Mouse (Mus musculus): ENCODE results near the gene Gng8.

Gene Gng8

GRCm38 (mm10) chr7:16907842-16908241, 16.3 kb downstream of the Gng8 start:
- DNase-seq (ENCODE audit: low spot score in 2 of 2) = no peak

DNA sequence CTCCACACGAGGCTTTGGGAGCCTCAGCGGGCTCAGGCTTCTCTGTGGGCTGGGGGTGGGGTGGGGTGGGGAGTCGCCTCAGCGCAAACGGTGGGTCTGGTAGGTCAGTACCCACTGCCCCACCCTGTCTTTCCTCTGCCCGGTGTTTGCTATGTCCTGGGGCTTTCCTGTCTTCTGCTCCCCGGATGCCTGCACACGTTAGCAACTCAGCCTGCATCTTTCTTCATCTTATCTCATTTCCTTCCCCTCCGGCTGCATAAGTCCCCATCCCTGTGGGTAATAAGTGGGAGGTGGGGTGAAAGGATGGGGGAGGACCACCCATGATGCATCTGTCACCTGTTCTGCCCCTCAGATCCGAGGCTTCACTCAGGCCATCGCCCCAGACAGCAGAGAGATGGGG, 16.8 kb downstream of the Gng8 start:
- no peak for DNase-seq (ENCODE audit: low spot score in 2 of 2)

- DNase-seq (ENCODE audit: low spot score in 2 of 2) = no peak
Observed at GRCm38 (mm10) chr7:16908859-16909258, 17.3 kb downstream of the Gng8 start.

DNA sequence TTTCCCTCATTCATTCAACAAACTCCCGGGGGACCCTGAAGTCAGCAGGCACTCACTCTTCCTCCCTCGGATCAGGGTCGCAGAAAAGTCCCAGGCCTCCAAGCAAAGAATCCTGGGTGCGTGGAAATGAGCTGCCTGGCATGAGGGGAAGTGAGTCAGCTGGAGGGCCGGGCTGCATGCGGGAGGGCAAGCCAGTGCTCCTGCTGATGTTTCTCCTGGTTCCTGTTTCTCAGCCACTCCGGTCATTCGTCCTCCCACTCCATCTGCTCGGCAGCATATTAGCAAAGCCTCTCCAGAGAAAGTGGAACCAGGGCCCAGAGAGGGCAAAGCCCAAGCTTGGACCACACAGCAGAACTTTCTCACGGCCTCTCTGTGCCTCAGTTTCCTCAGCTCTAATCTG, 18.3 kb downstream of the Gng8 start:
- no peak for DNase-seq (ENCODE audit: low spot score in 2 of 2)

DNA sequence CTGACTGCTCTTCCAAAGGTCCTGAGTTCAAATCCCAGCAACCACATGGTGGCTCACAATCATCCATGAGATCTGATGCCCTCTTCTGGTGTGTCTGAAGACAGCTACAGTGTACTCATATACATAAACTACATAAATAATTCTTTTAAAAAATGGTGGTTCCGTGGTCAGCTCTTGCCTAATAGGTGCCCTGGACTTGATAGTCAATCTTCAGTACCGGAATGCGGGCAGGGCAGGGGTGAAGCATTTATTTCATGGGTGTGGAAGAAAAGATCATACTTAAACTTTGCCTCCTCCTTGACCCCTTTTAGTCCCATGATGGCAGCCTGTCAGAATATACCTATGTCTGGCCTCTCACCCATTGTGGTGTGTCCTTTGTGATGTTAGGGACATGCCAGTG, 20.3 kb downstream of the Gng8 start:
- no peak for DNase-seq (ENCODE audit: low spot score in 2 of 2)

- no peak for DNase-seq (ENCODE audit: low spot score in 2 of 2)
Observed at GRCm38 (mm10) chr7:16912360-16912759, 20.8 kb downstream of the Gng8 start.

- DNase-seq (ENCODE audit: low spot score in 2 of 2) = peak in 1 of 2 experiments; percentile 78
Observed at GRCm38 (mm10) chr7:16913806-16914452, 22.3 kb downstream of the Gng8 start.

DNA sequence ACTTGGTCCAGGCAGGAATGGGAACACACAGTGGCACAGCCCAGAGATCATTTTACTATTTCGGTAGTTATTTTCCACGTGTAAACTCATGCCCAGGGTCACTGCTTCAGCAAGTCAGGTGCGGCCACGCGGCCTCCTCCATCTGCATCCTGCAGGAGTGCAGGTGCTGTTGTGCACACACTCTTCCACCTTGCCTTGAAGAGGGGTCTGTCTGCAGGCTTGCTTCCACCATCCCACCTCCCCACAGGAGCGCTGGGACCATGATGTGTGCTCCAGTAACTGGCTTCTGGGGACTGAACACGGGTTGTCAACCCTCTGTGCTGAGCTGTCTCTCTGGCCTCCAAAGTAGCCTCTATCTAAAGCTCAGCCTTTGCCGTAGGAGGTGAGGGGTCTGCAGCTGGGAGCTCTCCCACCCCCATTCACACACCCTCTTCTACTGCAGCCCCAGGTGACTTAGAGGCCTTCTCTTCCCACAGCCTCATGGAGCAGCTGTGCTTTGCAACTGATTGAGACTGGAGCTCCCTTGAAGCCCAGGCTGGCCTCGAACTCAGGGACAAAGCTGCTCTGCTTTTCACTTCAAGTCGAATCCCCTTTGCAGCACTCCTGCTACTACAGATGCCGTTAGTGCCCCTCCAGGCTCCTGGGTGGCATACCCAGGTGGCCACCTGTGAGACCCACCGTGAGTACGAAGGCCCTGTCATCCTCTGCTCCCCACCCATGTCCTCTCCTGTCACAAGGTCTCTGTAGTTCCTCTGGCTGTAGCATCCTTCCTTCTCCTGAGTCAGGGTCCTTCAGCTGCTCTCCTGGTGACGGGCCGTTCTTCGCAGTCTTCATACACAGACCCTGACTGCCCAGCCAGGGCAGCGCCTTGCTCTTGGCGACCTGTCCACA, 23.1 kb downstream of the Gng8 start:
- DNase-seq (ENCODE audit: low spot score in 2 of 2) = no peak

DNA sequence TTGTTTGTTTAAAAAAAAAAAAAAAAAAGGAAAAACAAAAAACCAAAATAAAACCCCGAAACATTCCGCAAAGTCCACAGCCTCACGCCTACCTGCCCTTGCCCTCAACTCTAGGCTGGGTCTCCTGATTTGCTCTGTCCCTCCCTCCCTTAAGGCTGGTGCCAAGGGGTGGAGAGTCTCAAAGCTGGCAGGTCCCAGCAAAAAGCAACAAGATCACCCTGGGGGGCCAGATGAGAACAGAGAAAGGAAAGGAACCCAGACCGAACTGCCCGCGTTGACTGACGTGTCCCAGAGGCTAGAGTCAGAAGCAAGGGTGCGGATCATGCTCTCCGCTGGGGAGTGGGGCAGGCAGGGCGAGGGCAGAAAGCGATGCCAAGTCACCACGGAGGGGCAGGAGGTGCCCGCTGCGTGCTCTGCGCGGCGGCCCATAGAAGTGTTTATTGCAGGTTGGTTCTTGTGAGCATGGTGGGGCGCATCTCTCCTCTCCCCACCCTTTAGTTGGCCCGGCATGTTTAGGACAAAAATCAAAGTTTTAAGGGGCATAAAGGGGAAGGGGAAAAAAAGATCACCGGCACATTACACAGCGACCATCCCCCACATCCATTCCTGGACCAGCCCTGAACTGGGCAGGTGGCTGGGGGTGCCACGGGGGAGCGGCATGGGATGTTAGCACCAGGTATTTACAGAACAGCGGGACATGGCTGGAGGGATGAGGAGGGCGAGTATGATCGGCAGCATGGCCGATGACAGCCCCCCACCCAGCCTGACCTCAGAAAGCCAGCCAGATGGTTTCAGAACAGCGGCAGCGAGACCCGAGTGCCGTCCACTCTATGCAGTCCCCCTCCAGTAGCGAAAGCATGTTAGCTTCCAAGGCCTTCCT, 24.1 kb downstream of the Gng8 start:
- no peak for DNase-seq (ENCODE audit: low spot score in 2 of 2)

DNA sequence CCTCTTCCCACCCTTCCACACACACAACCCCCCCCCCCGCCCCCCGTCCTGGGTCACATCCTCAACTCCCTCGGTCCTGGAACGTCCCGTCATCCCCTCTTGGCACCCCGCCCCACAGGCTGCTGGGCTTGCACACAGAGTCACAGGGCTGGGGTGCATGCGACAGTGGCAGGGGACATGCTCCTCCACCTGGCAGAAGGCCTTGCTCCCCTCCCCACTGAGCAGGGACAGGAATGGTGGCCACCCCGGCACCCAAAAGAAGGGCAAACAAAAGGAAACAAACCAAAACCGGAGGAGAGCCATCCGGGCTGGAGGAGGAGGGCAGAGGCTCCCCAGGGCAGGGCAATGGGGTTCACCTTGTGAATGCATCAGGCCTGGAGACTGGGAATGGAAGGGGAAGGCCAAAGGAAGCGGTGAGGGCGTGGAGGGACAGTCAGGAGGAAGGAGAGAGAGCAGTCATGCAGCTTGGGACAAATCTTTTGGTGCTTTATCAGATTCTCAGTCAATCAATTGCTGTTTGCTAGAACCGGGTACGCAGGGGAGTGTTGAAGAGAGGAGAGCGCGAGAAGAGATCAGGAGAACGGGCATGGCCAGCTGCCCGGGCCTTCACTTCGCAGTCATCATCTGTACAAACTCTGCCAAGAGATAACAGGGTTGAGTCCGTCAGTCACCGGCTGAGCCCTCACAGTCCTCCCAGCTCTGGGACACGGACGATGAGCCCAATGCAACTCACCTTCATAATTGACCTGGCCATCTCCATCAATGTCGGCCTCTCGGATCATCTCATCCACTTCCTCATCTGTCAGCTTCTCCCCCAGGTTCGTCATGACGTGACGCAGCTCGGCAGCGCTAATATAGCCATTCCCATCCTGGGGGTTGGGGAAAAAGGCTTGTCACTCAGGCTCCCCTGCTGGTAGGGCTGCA, 25.0 kb downstream of the Gng8 start:
- DNase-seq (ENCODE audit: low spot score in 2 of 2) = no peak

- no peak for DNase-seq (ENCODE audit: low spot score in 2 of 2)
Observed at GRCm38 (mm10) chr7:16917447-16917846, 25.9 kb downstream of the Gng8 start.

DNA sequence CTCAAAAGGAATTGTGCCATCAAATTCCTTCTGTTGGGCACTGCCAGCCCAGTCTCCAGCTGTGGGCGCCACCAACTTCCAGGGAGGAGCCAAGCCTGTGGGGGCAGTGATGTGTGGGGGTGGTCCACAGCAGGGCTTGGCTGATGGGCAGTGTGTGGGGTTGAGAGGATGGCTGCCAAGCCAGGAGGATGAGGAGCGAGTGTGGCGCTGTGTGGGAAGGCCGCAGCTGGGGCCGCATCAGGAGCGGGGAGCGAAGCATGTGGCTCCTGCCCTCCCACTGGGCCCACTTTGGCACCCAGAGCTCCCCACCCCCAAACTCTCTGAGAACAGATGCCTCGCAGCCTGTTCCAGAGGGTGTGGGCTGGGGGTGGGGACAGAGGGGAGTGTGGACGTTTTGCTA, 26.4 kb downstream of the Gng8 start:
- no peak for DNase-seq (ENCODE audit: low spot score in 2 of 2)

GRCm38 (mm10) chr7:16918670-16919069, 27.1 kb downstream of the Gng8 start:
- no peak for DNase-seq (ENCODE audit: low spot score in 2 of 2)

DNA sequence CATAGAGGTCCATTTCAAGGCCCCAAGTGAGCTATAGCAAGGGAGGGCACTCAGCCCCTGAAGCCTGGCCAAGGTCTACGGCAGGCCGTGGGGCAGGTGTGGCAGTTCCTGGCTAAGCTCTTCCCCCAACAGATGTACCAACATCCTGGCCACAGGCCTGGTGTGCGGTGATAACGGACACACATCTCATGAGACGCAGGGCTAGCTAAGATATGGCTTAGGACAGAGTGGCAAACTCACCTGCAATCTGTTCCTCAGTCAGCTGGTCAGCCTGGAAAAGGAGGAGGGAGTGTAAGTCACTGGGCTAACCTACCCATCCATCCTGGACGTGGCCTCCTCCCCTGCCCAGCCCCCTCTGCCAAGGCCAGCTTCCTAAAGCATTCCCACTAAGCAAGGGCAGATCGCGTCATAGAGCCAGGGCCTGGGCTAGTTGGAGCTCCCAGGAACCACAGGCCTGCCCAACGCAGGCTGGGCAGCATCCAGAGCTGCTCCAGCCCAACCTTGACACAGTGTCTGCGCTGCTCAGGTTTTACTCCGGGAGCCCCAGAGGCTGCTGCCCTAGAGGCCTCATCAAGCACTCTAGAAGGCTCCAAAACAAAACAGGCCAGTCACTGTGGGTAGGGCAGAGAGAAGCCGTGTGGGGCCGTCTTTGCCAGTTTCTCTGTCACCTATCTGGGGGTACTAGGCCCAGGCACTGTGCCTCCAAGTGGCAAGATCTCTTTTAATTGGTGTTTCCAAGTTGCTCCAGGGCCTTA, 28.0 kb downstream of the Gng8 start:
- no peak for DNase-seq (ENCODE audit: low spot score in 2 of 2)

- DNase-seq (ENCODE audit: low spot score in 2 of 2) = no peak
Observed at GRCm38 (mm10) chr7:16920150-16920579, 28.6 kb downstream of the Gng8 start.

DNA sequence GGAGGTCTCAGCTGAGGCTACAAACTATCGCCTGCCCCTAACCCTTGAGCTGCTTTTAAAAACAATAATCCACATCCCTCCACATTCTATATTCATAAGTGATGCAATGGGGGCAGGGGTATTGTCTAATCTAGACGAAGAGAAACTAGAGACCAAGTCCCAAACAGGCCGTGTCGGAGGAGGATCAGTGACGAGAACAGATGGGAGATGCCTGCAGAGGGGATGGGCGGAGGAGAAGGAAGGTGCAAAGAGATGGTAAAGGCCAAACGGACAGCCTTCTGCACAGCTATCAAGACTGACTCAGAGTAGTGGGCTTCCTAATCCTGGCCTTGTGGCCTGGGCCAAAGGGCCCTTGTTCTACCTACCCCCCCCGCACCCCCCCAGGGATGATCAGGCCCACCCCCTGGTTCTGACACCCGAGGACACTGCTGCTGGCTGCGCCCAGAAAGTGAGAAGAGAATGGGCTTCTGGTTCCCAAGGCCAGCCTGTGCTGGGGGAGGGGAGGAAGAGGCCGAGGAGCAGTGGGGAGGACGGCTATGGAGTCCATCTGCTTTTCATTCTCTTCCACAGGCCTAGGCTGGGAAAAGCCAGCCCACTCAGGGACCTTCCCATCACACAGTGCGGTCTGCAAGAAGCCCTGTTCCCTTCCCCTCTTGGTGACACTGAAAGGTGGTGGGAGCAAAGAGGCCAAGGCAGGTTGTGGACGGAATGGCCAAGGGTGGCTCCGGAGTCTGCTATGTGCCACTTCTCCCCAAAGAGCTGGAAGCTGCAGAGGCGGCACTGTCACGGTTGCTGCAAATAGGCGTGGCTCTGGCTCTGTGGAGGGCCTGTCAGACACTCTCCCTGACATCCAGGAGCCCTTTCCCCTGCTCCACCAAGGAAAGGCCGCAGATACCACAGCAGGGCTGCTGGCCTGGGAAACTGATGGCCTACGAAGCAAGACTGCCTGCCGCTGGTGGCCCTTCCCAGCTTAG, 29.5 kb downstream of the Gng8 start:
- DNase-seq (ENCODE audit: low spot score in 2 of 2) = no peak

DNA sequence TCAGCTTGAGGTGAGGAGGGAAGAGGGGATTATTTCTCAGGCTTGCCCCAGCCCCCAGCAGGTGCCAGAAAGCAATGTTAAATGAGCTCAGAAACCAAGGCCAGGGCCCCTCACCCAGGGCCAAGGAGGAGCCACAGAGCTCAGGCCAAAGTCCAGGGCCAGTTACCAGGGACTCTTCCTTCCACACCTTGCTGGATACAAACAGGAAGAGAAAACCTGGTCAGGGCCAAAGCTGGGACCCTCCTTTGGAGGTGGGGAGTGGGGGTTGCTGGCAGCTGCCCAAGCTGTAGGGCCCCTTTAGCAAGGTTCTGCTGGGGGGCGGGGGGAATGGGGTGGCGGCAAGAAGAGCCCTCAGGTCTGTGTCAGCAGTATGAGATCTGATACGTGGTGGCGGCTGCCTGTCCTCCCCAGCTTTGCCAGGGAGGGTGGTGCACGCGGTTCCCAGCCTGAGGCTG, 30.3 kb downstream of the Gng8 start:
- DNase-seq (ENCODE audit: low spot score in 2 of 2) = no peak

DNA sequence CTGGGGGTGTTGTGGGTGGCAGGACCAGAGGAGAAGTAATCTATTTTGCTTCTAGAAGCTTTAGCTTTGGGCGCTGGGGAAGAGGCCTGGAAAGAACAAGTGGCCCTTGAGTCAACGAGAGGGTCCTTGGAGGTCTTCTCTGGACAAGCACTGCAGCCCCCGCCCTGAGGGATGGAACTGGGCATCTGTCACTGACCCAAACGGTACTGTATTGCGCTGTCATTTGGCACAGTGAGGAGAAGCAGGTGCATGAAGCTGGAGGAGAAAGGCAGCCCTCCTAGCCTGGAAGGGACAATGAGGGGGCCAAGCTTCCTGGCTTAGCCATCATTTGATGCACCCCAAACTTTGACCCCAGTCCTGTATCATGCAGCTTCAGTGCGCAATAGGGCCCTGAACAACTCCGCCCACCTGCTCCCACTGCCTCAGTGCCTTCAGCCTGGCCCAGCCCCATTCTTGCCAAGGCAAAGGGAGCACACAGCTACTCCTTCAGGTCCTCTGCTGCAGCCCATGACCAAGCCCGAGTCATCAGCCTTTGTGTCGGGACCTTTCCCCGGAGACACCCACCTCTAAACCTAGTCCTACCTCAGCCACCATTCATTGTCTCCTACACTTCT, 30.9 kb downstream of the Gng8 start:
- no peak for DNase-seq (ENCODE audit: low spot score in 2 of 2)
